Mouse (Mus musculus) megakaryocyte, embryonic 14.5 days (primary cell): Measurements from ENCODE around the gene Nckap1l. TPM values are rescaled to one million over a fixed set of nuclear protein-coding genes. Genes with fewer than 3 reads are reported as not detected.
A peak's percentile ranks its signal among the peaks of the same experiment; 100 is the strongest.

ENCODE experiments used
- H3K27me3 ChIP-seq: replicated peaks from 2 replicates; pipeline ENCODE3; 2012; ENCODE audit warnings: inconsistent platforms
- H3K36me3 ChIP-seq: replicated peaks from 2 replicates; pipeline ENCODE3; 2012; ENCODE audit warnings: low read length, inconsistent platforms, mixed read lengths
- H3K4me1 ChIP-seq: 2 replicates; pipeline ENCODE4 v1.6.1; 2012; ENCODE audit warnings: inconsistent platforms
- H3K4me3 ChIP-seq: replicated peaks from 2 replicates; pipeline ENCODE3; 2012; ENCODE audit warnings: moderate library complexity, mild to moderate bottlenecking, inconsistent platforms
- H3K9me3 ChIP-seq: 2 replicates; pipeline ENCODE4 v1.6.1; 2012; ENCODE audit warnings: inconsistent platforms
- FLI1 ChIP-seq: IDR thresholded peaks from 2 replicates; pipeline ENCODE4 v1.6.1; 2012; ENCODE audit warnings: low read length, inconsistent platforms, mixed read lengths
- GATA1 ChIP-seq: IDR thresholded peaks from 3 replicates; pipeline ENCODE4 v1.6.1; 2012; ENCODE audit warnings: mixed read lengths, low read length, inconsistent platforms, borderline replicate concordance
- polyA plus RNA-seq: library from polyadenylated mRNA; stranded (reverse); fragments of >175 nt; gene quantifications from 2 replicates; pipeline ENCODE4 v1.2.3, GENCODE M21; 2012; ENCODE audit warnings: low replicate concordance; ENCODE audit not compliant: insufficient read depth

The Nckap1l gene
- polyA plus RNA-seq, 1 experiment = 32.2 TPM

DNA sequence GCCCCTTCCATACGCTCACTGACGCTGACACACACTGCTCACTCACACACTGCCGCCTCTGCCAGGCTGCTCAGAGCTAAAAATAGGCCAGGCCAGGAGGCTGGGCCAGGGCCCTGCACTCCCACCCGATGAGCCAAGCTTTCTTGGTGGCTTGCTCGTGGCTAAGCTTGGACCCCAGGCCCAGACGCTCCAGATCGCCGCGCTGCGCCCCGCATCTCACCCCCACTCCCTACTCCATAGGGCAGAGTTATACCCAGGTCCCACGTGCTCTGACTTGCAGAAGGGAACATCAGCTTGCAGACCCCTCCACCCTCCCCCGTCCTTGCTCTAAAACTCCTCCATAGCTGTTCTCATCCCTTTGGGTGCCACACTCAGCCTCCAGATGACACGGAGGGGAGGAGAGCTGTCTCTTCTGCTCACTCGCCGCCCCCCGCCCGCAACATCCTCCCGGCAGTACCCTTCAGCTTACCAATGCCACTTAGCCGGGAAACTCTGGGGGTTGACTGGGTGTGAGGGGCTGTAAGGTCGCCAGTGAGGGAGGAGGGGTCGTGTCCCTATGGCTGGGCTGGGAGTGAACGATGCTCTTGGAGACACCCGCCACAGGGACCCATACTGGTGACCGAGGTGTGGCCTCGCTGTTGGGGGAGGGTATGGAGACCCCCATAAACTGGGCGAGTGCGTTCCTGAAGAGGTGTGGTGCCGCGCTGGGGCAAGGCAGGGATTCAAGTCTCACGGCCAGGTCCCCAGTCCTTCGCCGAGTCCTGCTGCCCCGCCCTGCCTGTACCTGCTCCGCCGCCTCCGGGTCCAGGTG, 83.6 kb downstream of the Nckap1l start:
- peaks cover 91% of the 10 kb centered on the region for H3K27me3 ChIP-seq
- H3K9me3 ChIP-seq = no peaks in the 10 kb centered on the region
- H3K4me1 ChIP-seq = peaks cover 12% of the 10 kb centered on the region; the same call in 1 of the 2 replicates
- peak overlapping the region; percentile 46 for H3K4me3 ChIP-seq
- no peak for TF ChIP-seq GATA1
- no peak for TF ChIP-seq FLI1
- H3K36me3 ChIP-seq = no peaks in the 10 kb centered on the region

DNA sequence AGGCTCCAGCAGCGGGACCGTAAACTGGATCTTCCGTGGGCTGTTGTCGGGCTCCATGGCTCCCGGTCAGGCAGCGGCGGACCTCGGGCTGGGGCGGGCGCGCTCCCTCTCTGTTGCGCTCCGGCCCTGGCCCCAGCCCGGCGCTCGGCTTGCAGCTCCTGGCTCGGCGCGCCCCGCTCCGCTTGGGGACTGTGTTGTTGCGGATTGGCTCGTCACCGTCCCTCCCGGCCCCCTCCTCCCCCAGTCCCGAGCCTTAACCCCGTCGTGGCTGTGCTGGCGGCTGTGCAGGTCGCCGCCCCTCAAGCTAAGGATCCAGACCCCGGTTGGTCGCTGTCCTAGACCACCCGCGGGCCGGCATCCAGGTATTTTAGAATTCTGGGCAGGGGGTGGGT, 84.2 kb downstream of the Nckap1l start, which contains the start of gene Ppp1r1a:
TSS of gene Ppp1r1a (minus strand) at position 182 of the 392 bp plus-strand sequence.
- peak within 1 kb of the TSS; percentile 46 for H3K4me3 ChIP-seq
- TF ChIP-seq FLI1 (no peak), GATA1 (no peak)
- no peaks in the 10 kb centered on the region for H3K9me3 ChIP-seq
- H3K36me3 ChIP-seq = no peaks in the 10 kb centered on the region
- H3K27me3 ChIP-seq = peaks cover 92% of the 10 kb centered on the region
- peaks cover 12% of the 10 kb centered on the region; the same call in 1 of the 2 replicates for H3K4me1 ChIP-seq

DNA sequence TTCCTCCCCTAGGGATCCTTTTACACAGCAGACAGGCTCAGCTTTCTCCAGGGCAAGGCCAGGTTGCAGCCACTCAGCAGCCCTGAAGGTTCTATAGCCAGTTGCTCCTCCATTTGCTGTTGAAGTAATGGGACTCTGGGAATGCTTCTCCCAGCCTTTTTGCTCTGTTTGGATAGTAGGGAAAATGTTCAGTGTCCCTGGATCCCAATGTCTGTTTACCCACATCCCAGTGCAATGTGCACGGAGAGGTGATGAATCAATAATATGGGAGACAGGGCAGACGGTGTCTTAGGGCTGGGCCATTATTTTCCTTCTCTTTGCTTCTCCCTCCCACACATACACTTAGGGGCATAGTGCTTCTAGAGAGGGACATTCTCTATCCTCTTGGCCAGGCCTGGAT, 85.7 kb downstream of the Nckap1l start:
- peaks cover 12% of the 10 kb centered on the region; the same call in 1 of the 2 replicates for H3K4me1 ChIP-seq
- no peak overlapping the region for H3K4me3 ChIP-seq
- TF ChIP-seq FLI1 = no peak
- TF ChIP-seq GATA1 = no peak
- H3K27me3 ChIP-seq = peaks cover 86% of the 10 kb centered on the region
- H3K9me3 ChIP-seq = no peaks in the 10 kb centered on the region
- no peaks in the 10 kb centered on the region for H3K36me3 ChIP-seq

- TF ChIP-seq GATA1 = no peak
- TF ChIP-seq FLI1 = no peak
- Histone ChIP-seq H3K36me3 (no peaks in the 10 kb centered on the region), H3K27me3 (peaks cover 78% of the 10 kb centered on the region), H3K4me1 (peaks cover 12% of the 10 kb centered on the region; the same call in 1 of the 2 replicates), H3K9me3 (no peaks in the 10 kb centered on the region), H3K4me3 (no peak overlapping the region)
These were observed 87.1 kb downstream of the Nckap1l start for GRCm38 (mm10) chr15:103540646-103541045.

DNA sequence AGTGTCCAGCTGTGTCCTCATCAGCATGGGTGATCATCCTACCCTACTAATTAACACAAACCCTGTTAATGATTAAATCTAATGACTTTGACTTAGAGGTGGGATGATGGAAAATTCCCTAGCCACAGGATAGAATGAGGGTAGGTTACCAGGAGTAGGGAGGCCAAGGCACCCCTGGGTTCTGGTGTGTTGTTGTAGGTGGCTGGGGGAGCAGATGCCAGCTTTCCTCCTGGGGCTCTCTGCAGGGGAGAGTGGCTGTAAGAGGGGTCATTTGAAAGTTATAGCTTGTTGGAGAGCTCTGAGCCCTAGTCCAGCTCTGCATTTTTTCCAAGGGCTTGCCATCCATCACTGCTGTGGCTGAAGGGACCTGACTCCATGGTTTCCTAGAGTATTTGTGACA, 88.9 kb downstream of the Nckap1l start:
- H3K4me1 ChIP-seq = peaks cover 4% of the 10 kb centered on the region; the same call in 1 of the 2 replicates
- peaks cover 70% of the 10 kb centered on the region for H3K27me3 ChIP-seq
- no peaks in the 10 kb centered on the region for H3K9me3 ChIP-seq
- TF ChIP-seq FLI1 = no peak
- TF ChIP-seq GATA1 = no peak
- H3K4me3 ChIP-seq = no peak overlapping the region
- H3K36me3 ChIP-seq = no peaks in the 10 kb centered on the region

DNA sequence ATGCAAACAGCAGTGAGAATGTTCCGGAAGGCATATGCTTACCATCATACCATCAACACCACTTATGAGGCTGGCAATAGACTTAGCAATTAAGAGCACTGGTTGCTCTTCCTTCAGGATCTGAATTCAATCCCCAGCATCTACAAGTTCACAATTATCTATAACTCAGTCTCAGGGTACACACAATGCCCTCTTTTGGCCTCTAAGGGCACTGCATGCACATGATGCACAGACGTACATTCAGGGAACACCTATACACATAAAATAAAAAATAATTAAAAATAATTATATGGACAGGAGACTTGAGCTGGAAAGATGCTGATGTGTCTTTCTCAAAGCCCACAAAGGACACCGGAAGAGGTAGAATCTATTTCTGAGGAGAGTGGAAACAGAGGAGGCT, 94.4 kb downstream of the Nckap1l start:
- Histone ChIP-seq H3K4me3 (no peak overlapping the region), H3K9me3 (no peaks in the 10 kb centered on the region), H3K27me3 (peaks cover 31% of the 10 kb centered on the region), H3K4me1 (no peaks in the 10 kb centered on the region), H3K36me3 (no peaks in the 10 kb centered on the region)
- no peak for TF ChIP-seq GATA1
- no peak for TF ChIP-seq FLI1

Other genes starting within 250 kb of the Nckap1l start
- gene Cbx5, start 214.0 kb upstream of the Nckap1l start, polyA plus RNA-seq = 0.77 and 1.5 TPM in 2 replicates
- gene Hnrnpa1, start 213.4 kb upstream of the Nckap1l start, polyA plus RNA-seq = 12.1 and 56.4 TPM in 2 replicates
- gene Nfe2, start 195.4 kb upstream of the Nckap1l start, polyA plus RNA-seq = 321 and 342 TPM in 2 replicates
- 33.2 and 56.2 TPM in 2 replicates for gene Copz1, start 181.1 kb upstream of the Nckap1l start, polyA plus RNA-seq
- 1.00 and 1.6 TPM in 2 replicates for gene Gpr84, start 143.2 kb upstream of the Nckap1l start, polyA plus RNA-seq
- gene Zfp385a, start 113.7 kb upstream of the Nckap1l start, polyA plus RNA-seq = 1,319 and 2,156 TPM in 2 replicates
- 20.5 and 26.4 TPM in 2 replicates for gene Itga5, start 87.0 kb upstream of the Nckap1l start, polyA plus RNA-seq
- gene Gtsf1, start 23.3 kb upstream of the Nckap1l start, polyA plus RNA-seq = not detected in 2 replicates
- not detected in 2 replicates for gene Gtsf2, start 5.3 kb upstream of the Nckap1l start, polyA plus RNA-seq
- gene Pde1b, start 49.2 kb downstream of the Nckap1l start, polyA plus RNA-seq = 6.1 and 6.3 TPM in 2 replicates
- not detected in 2 replicates for gene Ppp1r1a, start 84.2 kb downstream of the Nckap1l start, polyA plus RNA-seq
- not detected in 2 replicates for gene Glycam1, start 111.3 kb downstream of the Nckap1l start, polyA plus RNA-seq